Mouse (Mus musculus): ENCODE measurements around the gene Sacs.

DNA sequence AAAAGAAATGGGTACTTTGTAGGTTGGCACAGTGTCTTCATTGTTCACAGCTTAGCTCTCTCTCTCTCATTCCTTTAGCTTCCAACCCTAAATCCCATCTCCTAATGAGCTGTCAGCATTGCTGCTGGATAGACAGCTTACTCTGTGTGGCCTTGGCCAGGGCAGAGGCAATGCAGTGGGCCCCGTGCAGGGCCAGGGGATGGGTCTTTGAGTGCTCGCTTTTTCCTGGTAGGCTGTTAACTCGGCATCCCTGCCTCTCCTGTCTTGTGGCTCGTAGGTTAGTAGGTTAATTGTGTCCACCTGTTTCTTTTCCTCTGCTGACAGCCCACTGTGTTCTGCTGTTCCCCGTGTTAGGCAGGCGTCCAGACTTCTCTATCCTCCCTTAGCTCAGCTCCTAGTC is 84.2 kb downstream of the Sacs start:
- no peak for TF ChIP-seq GATA1 (IDR thresholded peaks at IDR 0.05; ENCODE audit: low read length)
- no peak for TF ChIP-seq TAL1 (IDR thresholded peaks at IDR 0.05; ENCODE audit: low read length)
